Mouse (Mus musculus) forebrain, embryonic 16.5 days (tissue): ENCODE data around the gene Nrn1l. TPM values are rescaled to one million over a fixed set of nuclear protein-coding genes. Genes with fewer than 3 reads are reported as not detected.

Source experiments
- ATAC-seq: fragments of 200-750 bp; cut with Nextera tagmentation; 2 replicates; pipeline ENCODE4 v1.8.0; 2017; ENCODE audit warnings: mild to moderate bottlenecking, moderate library complexity
- H3K27ac ChIP-seq: fragments of 300-500 bp; sonication (generic); 2 replicates; pipeline ENCODE4 v1.5.1; 2014; ENCODE audit warnings: low read length, control low read depth
- H3K27me3 ChIP-seq: fragments of 300-500 bp; sonication (generic); replicated peaks from 2 replicates; pipeline ENCODE4 v1.6.1; 2014; ENCODE audit warnings: low read length; ENCODE audit not compliant: control insufficient read depth, insufficient read depth
- H3K36me3 ChIP-seq: fragments of 300-500 bp; sonication (generic); 2 replicates; pipeline ENCODE4 v1.6.1; 2014; ENCODE audit not compliant: control insufficient read depth, insufficient read depth
- H3K4me1 ChIP-seq: fragments of 300-500 bp; sonication (generic); replicated peaks from 2 replicates; pipeline ENCODE4 v1.6.1; 2014; ENCODE audit warnings: low read length; ENCODE audit not compliant: control insufficient read depth, insufficient read depth
- H3K4me2 ChIP-seq: fragments of 300-500 bp; sonication (generic); 2 replicates; pipeline ENCODE4 v1.6.1; 2014; ENCODE audit warnings: mild to moderate bottlenecking, low read length, control low read depth
- H3K4me3 ChIP-seq: fragments of 300-500 bp; sonication (generic); replicated peaks from 2 replicates; pipeline ENCODE4 v1.5.1; 2014; ENCODE audit warnings: mild to moderate bottlenecking, low read length, control low read depth
- H3K9ac ChIP-seq: fragments of 300-500 bp; sonication (generic); replicated peaks from 2 replicates; pipeline ENCODE4 v1.6.1; 2014; ENCODE audit warnings: low read depth, low read length, control low read depth
- H3K9me3 ChIP-seq: fragments of 300-500 bp; sonication (generic); 2 replicates; pipeline ENCODE4 v1.6.1; 2016; ENCODE audit warnings: low read length; ENCODE audit not compliant: control insufficient read depth
- WGBS: fragments of 180-500 bp; shearing (Covaris S2); extraction: QIAGEN DNeasy Blood & Tissue Kit; methylation state at CpG from one replicate; pipeline ENCODE4 v1.1.7; 2014; 5-methylcytosine and 5-hydroxymethylcytosine counted together
- polyA plus RNA-seq: library from polyadenylated mRNA; unstranded; fragments of >200 nt; fragmentation: Nextera tagmentation; extraction: Ambion mirVana; gene quantifications from 2 replicates; pipeline ENCODE4 v1.2.1, GENCODE M21; 2015

The Nrn1l gene
- polyA plus RNA-seq, 1 experiment from 2014 or later = 0.51 TPM

DNA sequence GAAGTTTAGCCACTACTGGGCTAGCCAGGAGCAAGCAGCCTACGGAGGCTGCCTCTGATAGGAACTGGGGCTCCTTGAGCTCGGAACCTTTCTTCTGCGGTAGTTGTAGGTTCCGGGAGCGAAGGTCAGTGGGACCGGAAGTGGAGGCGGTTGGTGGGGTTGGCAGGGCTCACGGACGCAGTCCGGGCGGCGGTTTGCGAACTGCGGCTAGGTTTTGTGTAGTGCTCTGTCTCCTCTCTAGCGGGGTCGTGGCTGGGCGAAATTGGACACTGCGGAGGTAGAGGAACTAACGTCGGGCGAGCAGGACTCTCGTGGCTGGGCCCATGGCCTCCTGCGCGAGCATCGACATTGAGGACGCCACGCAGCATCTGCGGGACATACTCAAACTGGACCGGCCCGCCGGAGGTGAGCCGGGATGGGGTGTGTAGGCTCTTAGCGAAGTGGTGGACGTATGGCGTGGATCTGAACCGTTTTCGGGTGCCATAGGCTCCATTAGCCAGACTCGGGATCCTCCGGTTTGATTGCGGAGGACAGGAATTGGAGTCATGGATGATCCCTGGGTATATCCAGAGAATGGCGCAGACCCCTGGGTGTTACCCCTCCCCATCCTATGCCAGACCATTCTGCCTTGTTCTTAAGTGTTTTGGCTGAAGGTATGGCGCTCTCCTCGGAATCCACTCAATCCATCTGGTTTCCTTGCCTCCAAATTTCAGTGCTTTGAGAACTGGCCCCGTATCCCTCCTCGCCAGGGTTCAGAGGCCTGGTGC, 12.4 kb upstream of the Nrn1l start, which contains the start of gene Edc4:
Gene Edc4, plus strand, starts transcription at position 128 of the 767 bp plus-strand sequence.
- WGBS = under 1% methylated on average over 45 of the region's 45 CpGs

DNA sequence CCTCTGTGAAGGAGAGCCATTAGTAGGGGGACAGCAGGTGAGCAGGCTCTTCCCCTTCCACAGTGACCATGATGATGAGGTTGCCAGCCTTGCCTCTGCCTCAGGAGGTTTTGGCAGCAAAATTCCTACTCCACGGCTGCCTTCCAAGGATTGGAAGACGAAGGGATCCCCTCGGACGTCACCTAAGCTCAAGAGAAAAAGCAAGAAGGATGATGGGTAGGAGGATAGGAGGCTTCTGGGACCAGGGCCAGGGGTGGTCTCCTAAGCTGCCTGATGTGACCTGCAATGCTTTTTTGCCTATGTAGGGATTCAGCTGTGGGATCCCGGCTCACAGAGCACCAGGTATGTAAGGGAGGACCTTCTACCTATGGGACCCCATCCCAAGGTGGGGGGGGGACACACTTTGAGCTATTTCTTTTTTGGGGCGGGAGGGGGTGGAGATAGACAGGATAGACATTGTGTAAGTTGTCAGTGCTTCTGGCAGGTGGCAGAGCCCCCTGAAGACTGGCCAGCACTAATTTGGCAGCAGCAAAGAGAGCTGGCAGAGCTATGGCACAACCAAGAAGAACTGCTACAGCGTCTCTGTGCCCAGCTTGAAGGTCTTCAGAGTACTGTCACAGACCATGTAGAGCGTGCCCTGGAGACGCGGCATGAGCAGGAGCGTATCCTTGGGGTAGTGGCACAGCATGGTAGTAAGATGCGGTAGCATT, 3.5 kb upstream of the Nrn1l start:
- Histone ChIP-seq H3K4me3 (no peak overlapping the region), H3K4me2 (no peak overlapping the region), H3K27me3 (no peaks in the 10 kb centered on the region), H3K9ac (no peak overlapping the region), H3K27ac (no peak overlapping the region), H3K9me3 (no peaks in the 10 kb centered on the region), H3K36me3 (peaks cover 55% of the 10 kb centered on the region), H3K4me1 (peaks cover 3% of the 10 kb centered on the region; the same call in 1 of the 2 replicates)
- no peak for ATAC-seq
- 84% methylated on average over 12 of the region's 12 CpGs for WGBS

More for the DNA sequence above, 12.4 kb upstream of the Nrn1l start, which contains the start of gene Edc4:
- Histone ChIP-seq H3K9ac (peak within 1 kb of the TSS; percentile 75), H3K4me2 (peak within 1 kb of the TSS; percentile 77), H3K36me3 (peaks cover 33% of the 10 kb centered on the region), H3K4me3 (peak within 1 kb of the TSS; percentile 62), H3K9me3 (no peaks in the 10 kb centered on the region), H3K4me1 (peaks cover 24% of the 10 kb centered on the region), H3K27ac (no peak within 1 kb of the TSS), H3K27me3 (no peaks in the 10 kb centered on the region)
- peak; percentile 86 for ATAC-seq

DNA sequence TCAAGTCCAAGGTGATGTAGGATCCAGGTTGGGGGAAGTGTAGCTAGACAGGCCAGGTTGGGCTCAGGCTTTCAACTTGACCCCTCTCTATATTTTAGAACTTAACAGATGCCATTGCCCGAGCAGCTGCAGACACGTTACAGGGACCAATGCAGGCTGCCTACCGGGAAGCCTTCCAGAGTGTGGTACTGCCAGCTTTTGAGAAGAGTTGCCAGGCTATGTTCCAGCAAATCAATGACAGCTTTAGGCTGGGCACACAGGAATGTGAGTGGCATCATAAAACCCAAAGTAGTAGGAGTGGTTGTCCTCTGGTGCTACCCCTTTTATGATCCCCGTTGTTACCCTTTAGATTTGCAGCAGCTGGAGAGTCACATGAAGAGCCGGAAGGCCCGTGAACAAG, 2.5 kb upstream of the Nrn1l start:
- ATAC-seq = no peak
- 90% methylated on average over 6 of the region's 6 CpGs for WGBS
- Histone ChIP-seq H3K27me3 (no peaks in the 10 kb centered on the region), H3K4me3 (no peak overlapping the region), H3K9me3 (no peaks in the 10 kb centered on the region), H3K4me1 (peaks cover 3% of the 10 kb centered on the region; the same call in 1 of the 2 replicates), H3K27ac (no peak overlapping the region), H3K36me3 (peaks cover 47% of the 10 kb centered on the region), H3K9ac (no peak overlapping the region), H3K4me2 (no peak overlapping the region)

DNA sequence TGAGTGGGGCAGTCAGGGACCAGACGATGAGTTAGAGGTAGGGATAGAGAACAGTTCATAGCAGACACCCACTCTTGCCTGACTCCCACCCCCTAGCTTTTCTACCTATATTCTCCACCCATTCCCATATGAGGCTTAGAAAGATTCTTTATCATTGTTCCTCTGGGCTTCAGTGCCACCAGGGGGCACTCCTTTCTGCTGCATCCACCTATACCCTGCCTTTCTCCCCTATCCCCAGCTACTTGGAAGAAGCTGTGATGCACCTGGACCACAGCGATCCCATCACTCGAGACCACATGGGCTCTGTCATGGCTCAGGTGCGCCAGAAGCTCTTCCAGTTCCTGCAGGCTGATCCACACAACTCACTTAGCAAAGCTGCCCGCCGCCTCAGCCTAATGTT, 935 bp upstream of the Nrn1l start:
- no peak for ATAC-seq
- H3K27me3 ChIP-seq = no peaks in the 10 kb centered on the region
- no peak overlapping the region for H3K4me3 ChIP-seq
- peaks cover 3% of the 10 kb centered on the region; the same call in 1 of the 2 replicates for H3K4me1 ChIP-seq
- H3K4me2 ChIP-seq = no peak overlapping the region
- H3K9me3 ChIP-seq = no peaks in the 10 kb centered on the region
- H3K9ac ChIP-seq = no peak overlapping the region
- no peak overlapping the region for H3K27ac ChIP-seq
- WGBS = 92% methylated on average over 6 of the region's 6 CpGs
- H3K36me3 ChIP-seq = peaks cover 33% of the 10 kb centered on the region

DNA sequence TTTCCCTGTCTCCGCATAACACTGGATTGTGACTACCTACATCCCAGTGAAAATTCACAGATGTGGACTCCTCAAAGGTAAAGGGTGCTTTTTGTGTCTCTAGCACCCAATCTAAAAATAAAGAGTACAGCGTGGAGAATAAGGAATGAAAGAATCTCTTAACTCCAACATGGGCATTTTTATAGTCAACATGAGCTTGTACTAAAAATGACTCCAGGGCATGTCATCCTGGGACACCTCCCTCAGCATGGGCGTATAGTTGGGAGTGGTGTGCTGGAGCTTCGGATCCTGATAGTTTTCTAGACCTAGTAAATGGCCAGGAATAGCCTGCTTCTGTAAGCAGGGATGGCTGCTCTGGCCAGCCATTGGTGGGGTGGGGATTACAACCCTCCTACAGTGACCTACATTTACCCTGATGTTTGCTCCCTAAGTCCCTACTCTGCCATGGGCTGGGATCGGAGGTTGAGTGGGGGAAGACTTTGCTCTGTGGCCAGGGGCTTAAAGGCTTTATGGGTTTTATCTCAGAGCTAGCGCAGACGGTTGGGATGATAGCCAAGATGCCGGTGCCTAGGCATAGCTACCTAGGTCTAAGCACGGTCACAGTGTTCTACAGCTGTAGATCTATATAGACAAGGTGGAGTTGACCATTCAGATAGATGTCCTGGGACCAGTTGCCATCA, 4.6 kb downstream of the Nrn1l start:
- Histone ChIP-seq H3K27ac (no peak overlapping the region), H3K4me2 (no peak overlapping the region), H3K9ac (no peak overlapping the region), H3K4me1 (peaks cover 12% of the 10 kb centered on the region), H3K9me3 (no peaks in the 10 kb centered on the region), H3K4me3 (no peak overlapping the region), H3K27me3 (no peaks in the 10 kb centered on the region), H3K36me3 (no peaks in the 10 kb centered on the region)
- WGBS = 74% methylated on average over 9 of the region's 9 CpGs
- no peak for ATAC-seq

DNA sequence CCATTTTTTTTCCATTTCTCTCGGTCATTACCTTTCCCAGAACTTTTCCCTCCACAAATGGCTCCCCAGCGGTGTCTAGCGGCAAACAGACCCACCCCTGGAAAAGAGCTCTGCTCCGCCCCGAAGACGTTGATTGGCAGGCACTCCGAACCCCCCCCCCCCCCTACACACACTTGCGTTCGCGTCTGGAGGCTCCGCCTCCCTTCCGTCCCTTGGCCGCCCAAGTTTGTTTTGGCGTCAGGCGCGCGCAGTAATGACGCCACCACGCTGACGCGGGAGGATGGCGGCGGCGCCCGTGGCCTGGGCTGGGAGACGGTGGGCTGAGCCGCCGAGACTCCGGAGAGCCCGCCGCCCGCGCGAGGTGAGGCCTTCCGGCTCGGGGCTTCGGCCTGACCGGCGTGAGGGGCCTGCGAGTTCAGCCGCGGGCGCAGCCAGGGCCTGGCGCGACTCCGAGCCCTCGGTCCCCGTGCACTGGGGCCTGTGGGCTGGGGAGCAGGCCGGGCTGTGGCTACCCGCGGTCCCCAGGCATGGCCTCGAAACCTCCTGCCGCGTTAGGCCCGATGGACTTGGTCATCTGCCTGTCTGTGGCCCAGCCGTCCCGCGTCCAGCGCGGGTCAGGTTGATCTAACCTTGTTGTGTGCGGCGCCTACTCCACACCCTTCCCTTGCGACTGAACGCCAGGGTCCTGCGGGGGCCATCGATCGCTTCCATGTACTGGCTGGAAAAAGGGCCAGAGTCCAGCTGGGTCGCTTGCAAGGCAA, 7.0 kb downstream of the Nrn1l start, which contains the start of gene Pskh1:
Gene Pskh1, plus strand, starts transcription at position 262 of the 761 bp plus-strand sequence.
- H3K9ac ChIP-seq = peak within 1 kb of the TSS; percentile 99
- H3K4me2 ChIP-seq = peak within 1 kb of the TSS; percentile 92
- H3K27ac ChIP-seq = peak within 1 kb of the TSS; percentile 75
- WGBS = 0% methylated on average over 68 of the region's 68 CpGs
- peak; percentile 95 for ATAC-seq
- no peaks in the 10 kb centered on the region for H3K36me3 ChIP-seq
- H3K4me3 ChIP-seq = peak within 1 kb of the TSS; percentile 95
- no peaks in the 10 kb centered on the region for H3K27me3 ChIP-seq
- no peaks in the 10 kb centered on the region for H3K9me3 ChIP-seq
- H3K4me1 ChIP-seq = peaks cover 9% of the 10 kb centered on the region

DNA sequence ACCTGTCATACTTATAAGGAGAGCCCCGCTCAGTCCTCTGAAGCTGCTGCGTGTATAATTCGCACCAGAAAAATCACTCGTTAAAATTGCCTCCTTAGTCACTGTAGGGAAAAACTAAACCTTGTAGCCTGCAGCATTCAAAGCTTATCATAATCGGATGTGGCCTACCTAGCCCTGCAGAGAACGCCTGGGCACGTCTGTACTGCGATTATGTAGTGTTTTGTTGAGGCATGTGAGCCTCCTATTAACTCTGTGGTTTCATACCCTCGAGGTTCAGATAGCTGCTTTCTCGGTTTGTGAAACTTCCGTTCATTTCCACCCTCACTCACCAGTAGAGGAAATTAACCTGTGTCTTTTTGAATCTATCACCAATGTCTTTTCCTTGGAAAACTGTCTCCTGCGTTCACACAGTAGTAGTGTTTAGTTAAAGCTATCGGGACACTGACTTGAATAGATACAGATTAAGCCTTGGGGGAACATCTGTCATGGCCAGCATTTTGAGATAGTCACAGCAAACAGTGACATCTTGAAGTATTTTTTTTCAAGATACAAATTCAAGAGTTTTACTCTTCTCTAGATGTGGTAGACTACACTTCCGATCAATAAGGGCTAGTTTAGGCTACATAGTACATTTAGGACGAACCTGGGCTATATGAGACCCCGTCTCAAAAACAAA, 7.7 kb downstream of the Nrn1l start:
- no peak for ATAC-seq
- peaks cover 9% of the 10 kb centered on the region for H3K4me1 ChIP-seq
- no peaks in the 10 kb centered on the region for H3K27me3 ChIP-seq
- peak overlapping the region; percentile 75 for H3K27ac ChIP-seq
- H3K4me2 ChIP-seq = peak overlapping the region; percentile 92
- no peaks in the 10 kb centered on the region for H3K36me3 ChIP-seq
- peak overlapping the region; percentile 95 for H3K4me3 ChIP-seq
- peak overlapping the region; percentile 99 for H3K9ac ChIP-seq
- H3K9me3 ChIP-seq = no peaks in the 10 kb centered on the region
- 39% methylated on average over 16 of the region's 16 CpGs for WGBS

DNA sequence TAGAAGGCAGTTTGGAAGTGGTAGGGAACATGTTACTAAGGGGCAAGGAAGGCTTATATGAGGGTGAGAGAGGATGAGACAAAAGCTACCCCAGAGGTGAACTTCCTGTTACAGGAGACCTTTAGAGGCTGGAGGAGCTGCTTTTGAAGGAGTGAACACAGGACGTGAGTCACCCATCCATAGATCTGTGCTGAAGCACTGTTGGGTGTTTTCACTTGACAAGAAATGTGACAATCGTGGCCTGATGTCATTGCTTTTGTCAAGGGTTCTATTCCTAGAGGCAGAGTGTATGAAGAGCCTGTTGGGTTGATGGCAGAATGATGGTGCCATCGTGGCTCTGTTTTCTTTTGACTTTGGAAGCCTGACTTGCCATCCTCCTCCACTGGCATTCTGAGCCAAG, 26.0 kb downstream of the Nrn1l start:
- 90% methylated on average over 3 of the region's 3 CpGs for WGBS
- Histone ChIP-seq H3K4me2 (no peak overlapping the region), H3K9ac (no peak overlapping the region)

More for the DNA sequence above, 26.0 kb downstream of the Nrn1l start:
- no peaks in the 10 kb centered on the region for H3K27me3 ChIP-seq
- no peak overlapping the region for H3K4me3 ChIP-seq
- H3K9me3 ChIP-seq = no peaks in the 10 kb centered on the region
- peaks cover 3% of the 10 kb centered on the region; the same call in 1 of the 2 replicates for H3K36me3 ChIP-seq
- no peak overlapping the region for H3K27ac ChIP-seq
- no peak for ATAC-seq
- H3K4me1 ChIP-seq = no peaks in the 10 kb centered on the region
